Mouse (Mus musculus): Measurements from ENCODE around the gene Ugt2b36.
"Not testable (repeated sequence)": the region's sequence is repeated elsewhere in the genome, so short reads cannot be mapped to it uniquely, and the experiment has no call there.

Ugt2b36 gene

GRCm38 (mm10) chr5:87092346-87093027 lies at the start of gene Ugt2b36:
Gene Ugt2b36 (minus strand): TSS chr5:87092555.
- no peak for DNase-seq (ENCODE audit: low read depth)

GRCm38 (mm10) chr5:87140196-87140595 lies 47.8 kb upstream of the Ugt2b36 start, which contains the start of gene Ugt2b5:
Gene Ugt2b5 (minus strand): TSS chr5:87140318.
- DNase-seq (ENCODE audit: low read depth), result not testable (repeated sequence)

DNA sequence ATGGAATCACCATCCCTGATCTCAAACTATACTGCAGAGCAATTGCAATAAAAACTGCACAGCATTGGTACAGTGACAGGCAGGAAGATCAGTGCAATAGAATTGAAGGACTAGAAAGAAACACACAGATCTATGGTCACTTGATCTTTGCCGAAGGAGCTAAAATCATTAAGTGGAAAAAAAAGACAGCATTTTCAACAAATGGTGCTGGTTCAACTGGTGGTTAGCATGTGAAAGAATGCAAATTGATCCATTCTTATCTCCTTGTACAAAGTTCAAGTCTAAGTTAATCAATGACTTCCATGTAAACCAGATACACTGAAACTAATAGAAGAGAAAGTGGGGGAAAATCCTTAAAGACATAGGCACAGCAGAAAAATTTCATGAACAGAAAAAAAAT lies 11.3 kb upstream of the Ugt2b36 start:
- not testable (repeated sequence) for DNase-seq (ENCODE audit: low read depth)

DNA sequence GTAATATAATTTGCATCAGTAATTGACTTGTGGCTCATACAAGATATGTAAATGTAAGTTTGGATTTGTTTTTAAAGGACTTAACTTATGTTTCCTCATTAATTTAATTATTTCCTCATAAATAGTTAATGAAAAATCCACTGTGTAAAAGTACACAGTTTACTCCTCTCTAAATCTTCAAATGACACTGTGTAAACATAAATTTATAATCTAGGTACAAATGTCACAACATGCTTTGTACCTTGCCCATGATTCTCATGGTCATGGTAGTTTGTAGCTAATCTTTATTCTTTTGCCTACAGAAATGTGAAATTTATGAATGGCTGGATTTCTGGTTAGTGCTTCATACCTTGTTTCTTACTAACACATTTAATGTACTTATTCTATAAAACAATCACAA lies 1.2 kb downstream of the Ugt2b36 start:
- DNase-seq (ENCODE audit: low read depth), result no peak

DNA sequence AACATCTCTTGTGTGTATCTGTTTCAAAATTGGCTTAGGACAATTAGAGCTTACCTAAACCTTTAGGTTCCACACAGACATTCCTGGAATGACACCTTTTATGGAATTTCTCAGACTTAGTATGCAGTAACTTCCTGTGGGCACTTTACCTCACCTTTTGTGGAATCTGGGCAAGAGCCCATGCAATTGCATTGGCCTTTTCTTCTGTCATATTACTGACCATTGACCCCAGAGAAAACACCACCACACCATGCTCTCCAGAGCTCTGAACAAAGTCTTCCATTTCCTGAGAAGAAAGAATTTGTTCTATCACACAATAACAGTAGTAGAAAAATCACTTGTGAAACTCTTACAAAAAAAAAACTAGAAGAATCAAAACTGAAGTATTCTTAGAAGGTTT lies 3.1 kb downstream of the Ugt2b36 start:
- no peak for DNase-seq (ENCODE audit: low read depth)

DNA sequence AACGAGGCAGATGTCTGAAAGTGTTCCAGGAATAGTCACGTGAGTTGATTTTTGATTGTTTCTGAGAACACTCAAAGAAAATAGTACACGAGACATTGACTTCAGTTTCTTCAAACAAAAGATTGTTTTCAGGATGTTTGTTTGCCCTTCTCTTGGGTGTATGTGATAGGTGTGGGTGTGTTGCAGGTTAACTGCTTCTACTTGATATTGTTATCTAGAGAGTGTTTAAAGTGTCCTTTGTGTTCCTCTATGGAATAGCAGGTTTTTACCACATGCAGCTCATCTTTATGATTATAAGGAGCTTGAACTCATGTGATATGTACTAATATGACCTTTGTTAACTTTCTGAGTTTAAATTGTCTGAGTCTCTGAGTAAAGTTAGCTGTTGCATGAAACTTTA lies 6.1 kb downstream of the Ugt2b36 start:
- DNase-seq (ENCODE audit: low read depth), result no peak

DNA sequence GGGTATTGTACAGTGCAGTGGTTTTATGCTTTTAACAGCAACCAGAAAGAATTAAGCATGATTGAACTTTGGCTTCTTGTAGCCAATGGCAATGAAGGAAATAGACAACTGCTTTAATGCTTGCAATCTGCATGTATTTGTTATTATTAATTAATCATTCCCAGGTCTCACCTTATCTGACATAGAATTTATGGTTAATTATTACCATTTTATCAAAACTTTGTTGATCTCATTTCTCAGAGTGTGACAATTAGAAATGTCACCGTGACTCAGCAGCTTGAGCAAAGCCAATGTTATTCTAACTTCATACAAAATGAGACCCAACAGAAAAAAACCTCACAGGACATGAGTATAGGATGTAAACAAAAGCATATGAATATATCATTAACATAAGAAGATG lies 61.7 kb downstream of the Ugt2b36 start:
- no peak for DNase-seq (ENCODE audit: low read depth)

DNA sequence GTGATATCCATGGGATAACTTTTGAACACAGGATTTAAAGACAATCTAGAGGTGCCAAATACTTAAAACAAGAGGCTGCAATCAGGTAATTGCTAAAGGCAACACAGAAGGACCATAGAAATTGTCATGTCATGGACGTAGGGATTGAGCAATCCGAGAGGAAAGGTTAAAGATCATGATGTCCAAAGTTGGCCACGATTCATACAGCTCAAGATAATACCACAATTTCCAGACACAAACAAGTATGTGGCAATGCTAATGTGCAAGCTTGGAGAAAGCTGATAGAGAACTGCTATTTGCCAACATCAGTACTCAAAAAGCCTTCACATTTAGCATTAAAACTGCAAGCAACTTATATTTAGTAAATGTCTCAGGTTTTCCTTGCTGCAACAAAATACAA lies 65.0 kb downstream of the Ugt2b36 start:
- DNase-seq (ENCODE audit: low read depth), result no peak
